Mouse (Mus musculus) right cerebral cortex, postnatal 4 days (tissue): ENCODE results near the gene Akt2.

Experiments used
- DNase-seq: peaks from one replicate; pipeline ENCODE4 v3.0.0-alpha.2; 2022

The Akt2 gene

DNA sequence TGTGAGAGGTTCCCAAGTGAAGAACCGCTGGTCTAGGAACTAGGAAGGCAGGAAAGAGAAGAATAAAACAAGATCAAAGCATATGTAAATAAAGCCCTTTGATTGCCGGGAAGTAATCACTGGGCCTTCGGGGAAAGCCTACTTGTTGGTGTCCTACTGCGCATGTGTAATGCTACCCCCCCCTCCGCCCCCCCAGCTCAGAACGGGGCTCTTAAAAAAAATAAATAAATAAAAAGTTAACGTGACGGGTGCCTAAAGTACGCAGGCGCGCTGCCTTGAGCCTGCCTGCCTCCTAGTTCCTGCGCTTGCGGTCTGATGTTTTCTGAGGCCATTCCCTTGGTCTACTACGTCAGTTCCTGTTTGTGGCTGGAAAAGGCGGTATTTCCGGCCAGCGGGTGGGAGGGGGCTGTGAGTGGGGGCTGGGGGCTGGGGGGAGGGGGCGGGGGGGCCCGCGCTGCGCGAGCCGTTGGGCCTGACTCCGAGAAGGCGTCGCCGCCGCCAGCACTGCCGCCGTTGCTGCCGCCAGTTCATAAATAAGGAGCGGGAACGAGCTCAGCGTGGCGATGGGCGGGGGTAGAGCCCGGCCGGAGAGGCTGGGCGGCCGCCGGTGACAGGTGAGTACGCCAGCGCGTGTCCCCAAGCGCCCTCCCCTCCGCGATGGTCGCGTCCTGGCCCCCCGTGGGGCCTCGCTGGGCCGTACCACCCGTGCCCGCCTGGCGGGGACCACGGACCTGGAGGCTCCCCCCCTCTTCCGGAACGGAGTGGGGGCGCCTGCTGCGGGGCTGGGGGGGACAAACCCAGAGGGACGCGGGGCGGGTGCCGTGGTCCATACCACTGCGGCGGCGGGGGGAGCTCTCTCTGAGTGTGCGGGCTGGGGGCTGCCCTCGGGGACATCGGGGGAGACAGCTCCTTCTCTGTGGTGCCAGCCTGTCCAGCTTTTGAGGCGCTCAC lies at the start of gene Akt2:
Gene Akt2, plus strand, starts transcription at position 287 of the 951 bp plus-strand sequence.
- DNase-seq, result peak; percentile 94

- DNase-seq, result no peak
Measured at GRCm38 (mm10) chr7:27541922-27542321, 49.4 kb upstream of the Akt2 start.

DNA sequence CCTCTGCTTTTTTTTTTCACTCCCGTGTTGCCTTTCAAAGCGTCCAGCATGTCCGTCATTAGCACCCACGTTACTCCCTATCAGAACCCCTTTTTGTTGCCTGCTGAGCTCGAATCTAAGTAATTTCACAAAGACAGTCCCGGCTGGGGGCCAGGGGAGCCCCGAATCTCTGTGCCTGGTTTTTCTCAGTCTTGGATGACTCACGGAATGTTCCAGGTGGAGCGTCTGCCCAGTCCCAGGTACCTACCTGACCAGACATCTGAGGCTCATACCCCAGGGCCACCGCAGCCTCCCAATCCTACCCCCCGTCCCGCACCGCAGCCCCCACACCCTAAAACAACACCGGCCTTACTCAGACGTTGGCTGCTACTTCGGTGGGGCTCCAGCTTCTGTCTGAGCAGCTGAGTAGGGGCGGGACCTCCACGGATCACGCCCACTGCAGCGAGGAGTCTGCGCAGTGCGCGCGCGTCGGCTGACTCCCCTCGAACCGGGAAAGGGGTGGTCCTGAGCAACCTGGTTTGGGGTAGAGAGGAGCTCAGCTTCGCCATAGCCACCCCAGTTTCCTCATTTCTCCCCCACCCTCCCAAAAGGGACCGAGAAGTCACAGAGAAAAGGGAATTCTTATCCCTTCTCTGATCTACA lies 48.8 kb upstream of the Akt2 start:
- peak; percentile 86 for DNase-seq

DNA sequence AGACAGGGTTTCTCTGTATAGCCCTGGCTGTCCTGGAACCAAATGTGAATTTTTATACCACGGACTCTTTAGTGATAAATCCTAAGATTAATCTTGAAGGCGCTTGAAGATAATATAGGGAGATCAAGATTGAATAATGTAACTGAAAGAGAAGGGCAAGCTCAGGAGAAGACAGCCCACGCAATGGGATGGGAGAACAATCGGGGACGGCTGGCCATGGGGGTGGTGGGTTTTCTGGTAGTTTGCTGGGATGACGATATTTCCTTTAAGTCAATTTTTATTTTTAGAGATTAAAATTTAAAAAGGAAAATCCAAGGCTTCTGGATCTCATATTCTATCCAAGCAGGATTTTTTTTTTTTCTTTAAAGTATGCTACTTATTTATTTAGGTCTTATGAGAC lies 48.3 kb upstream of the Akt2 start:
- DNase-seq, result no peak

- DNase-seq, result no peak
Measured at GRCm38 (mm10) chr7:27543851-27544250, 47.5 kb upstream of the Akt2 start.

DNA sequence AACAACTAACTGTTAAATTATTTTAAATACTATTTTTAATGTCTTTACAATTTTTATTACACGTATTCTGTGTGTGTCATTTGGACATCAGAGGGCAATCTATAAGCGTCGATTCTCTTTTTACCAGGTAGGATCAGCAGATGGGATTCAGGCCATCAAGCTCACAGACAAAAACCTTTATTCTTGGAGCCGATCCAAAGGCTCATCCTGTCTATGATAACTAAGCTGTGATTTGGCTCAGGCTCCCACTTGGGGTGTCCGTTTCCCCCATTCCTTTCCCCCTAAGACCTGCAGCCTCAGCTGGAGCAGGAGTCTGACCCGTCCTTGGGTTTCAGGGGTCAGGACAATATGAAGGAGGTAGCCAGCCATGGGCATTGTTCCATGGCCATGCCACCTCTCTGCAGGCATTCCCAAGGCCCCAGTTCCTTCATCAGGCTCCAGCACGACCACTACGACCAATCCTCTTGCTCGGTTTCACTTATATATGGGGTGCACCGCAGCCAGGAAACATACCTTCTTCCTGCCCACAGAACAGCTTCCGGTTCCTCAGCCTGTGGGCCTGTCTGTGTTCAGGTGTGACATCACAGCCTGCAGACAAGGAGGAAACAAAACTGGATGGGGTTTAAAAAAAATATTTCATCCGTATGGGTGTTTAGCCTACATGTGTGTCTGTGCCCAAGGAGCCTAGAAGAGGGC lies 46.5 kb upstream of the Akt2 start:
- DNase-seq, result no peak

- no peak for DNase-seq
Measured at GRCm38 (mm10) chr7:27549597-27549996, 41.8 kb upstream of the Akt2 start.

- no peak for DNase-seq
Measured at GRCm38 (mm10) chr7:27552070-27552469, 39.3 kb upstream of the Akt2 start.

DNA sequence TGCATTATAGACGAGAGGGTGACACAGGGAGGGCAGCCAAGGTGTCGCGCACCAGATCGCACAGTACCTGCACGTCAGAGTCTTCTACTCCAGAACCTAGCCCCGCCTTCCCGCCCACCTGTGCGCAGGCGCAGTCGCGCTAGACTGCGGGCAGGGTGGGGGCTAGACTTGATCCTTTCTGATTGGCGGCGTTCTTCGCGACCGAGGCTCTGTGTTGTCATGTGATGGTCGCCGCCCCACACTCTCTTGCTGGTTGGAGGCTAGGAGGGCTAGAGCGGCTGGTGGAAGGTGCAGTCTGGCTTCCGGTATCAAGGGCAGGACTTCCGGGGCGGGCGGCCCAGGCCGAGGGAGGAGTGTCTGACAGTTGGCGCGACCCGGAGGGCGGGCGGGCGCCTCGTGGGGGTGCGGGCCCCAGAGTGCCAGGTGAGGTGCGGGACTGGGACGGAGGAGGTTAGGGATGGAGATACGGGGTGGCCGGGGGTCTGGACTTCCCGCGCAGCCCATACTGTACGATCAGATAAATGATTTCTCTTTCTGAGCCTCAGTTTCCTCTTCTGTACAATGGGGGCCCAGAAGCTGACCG lies 38.3 kb upstream of the Akt2 start, which contains the start of the genes Pld3 and 2310022A10Rik:
Gene Pld3, minus strand, starts transcription at position 288 of the 583 bp plus-strand sequence.
Gene 2310022A10Rik, plus strand, starts transcription at position 303 of the 583 bp plus-strand sequence.
- DNase-seq, result peak; percentile 92

GRCm38 (mm10) chr7:27560291-27560887 lies 31.0 kb upstream of the Akt2 start:
- no peak for DNase-seq

DNA sequence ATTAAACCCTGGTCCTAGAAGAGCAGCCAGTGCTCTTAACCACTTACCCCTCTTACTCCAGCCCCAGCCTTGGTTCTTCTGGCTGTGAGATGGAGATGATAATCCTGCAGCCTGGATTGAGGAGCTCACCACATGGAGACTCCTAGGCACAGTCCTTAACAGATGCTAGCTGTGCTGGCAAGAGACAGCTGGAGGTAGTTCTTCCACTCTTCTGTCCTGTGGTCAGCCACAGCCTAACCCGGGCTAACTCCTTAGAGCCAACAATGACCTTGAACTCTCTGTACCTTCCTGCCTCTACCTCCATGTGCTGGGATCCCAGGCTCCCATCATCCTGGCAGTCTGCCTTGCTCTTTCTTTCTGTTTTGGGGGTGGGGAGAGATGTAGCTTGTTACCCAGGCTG lies 30.4 kb upstream of the Akt2 start:
- no peak for DNase-seq

GRCm38 (mm10) chr7:27569580-27570224 lies 21.6 kb upstream of the Akt2 start:
- DNase-seq, result no peak

DNA sequence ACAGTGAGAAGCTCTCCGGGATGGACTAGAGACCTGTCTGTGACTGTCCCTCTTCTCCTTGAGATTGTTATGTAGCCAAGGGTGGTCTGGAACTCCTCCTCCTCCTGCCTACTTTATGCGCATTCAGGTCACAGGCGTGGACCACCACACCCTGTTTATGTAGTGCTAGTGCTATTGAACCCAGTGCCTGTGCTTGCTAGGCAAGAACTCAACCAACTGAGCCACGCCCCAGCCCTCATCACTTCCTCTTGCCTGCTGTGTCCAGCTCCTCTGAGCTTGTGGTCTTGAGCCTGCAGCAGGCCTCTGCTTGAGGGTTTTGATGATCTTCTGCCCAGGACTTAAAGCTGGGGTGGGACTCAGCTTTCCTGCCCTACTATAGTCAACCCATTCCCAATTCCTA lies 19.2 kb upstream of the Akt2 start:
- no peak for DNase-seq

DNA sequence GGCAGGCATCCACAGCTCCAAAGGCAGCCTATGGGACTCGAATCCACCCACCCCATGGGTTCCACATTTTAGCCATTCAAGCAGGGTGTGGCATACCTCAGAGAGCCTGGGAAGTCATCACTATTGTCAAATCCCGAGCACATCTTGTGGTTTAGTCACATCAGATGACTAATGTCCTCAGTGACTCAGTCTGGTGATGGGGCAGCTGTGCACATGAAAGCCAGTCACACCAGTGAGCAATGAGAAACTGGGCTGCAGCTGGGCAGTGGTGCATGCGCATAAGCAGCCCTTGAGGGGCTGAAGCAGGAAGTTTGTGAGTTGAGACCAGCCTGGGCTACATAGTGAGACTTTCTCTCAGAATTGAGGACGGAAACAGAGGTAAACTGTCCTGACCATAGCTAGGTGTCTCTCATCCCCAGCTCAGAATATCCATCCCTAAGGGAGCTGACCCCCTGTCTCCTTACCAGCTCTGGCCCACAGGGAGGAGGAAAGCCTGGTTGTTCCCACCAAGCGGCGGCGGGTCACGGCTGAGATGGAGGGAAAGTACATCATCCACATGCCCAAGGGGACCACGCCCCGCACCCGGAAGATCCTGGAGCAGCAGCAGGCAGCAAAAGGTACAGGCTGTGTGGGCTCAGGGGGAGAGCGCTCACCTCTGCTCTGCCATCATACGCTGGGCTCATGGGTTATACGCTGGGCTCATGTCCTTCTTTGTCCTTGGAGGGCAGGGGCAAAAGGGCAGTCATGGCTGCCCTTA lies 17.1 kb upstream of the Akt2 start:
- DNase-seq, result no peak

DNA sequence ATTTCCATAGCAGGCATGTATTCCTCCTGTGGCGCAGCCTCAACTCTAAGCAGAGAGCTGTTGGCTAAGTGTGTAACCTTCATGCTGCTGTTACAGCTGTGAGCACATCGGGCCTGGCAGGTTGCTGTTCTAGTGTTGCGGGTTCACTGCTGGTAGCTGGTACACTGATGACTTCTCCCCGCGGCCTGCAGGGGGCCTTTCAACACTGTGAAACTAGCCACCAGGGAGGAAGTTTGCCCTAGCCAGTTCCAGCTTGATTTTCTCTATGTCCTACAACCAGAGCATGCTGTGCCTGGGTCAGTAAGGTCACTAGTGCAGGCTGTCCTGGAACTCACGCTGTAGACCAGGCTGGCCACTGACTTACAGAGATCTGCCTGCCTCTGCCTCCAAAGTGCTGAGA lies 14.4 kb upstream of the Akt2 start:
- DNase-seq, result peak; percentile 32

DNA sequence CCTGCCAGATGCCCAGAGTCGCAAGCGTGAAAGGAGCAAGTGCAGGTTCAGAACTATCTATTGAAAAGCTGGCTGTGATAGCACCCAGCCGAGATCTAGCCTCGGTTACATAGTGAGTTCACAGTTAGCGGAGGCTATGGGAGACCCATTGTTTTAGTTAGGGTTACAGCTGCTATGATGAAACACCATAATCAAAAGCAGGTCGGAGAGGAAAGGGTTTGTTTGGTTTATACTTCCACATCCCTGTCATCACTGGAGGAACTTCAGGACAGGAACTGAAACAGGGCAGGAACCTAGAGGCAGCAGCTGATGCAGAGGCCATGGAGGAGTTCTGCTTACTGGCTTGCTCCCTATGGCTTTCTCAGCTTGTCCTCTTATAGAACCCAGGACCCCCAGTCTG lies 13.8 kb upstream of the Akt2 start:
- DNase-seq, result no peak

DNA sequence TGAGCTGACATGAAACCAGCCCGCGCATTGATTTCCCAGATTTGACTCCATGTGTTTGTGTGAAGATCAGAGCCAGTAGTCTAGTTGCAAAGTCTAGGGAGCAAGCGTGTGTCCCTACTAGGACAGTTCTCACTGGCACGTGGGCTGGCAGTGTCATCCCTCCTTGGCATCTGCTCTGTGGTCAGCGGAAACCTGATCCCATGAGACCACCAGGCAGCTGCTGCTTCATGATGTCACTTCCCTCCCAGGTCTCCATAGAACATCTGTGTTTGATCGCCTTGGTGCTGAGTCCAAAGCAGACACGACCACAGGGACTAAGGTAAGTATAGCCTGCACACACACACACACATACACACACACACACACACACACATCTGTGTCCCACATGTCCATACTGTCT lies 12.9 kb upstream of the Akt2 start:
- DNase-seq, result no peak

DNA sequence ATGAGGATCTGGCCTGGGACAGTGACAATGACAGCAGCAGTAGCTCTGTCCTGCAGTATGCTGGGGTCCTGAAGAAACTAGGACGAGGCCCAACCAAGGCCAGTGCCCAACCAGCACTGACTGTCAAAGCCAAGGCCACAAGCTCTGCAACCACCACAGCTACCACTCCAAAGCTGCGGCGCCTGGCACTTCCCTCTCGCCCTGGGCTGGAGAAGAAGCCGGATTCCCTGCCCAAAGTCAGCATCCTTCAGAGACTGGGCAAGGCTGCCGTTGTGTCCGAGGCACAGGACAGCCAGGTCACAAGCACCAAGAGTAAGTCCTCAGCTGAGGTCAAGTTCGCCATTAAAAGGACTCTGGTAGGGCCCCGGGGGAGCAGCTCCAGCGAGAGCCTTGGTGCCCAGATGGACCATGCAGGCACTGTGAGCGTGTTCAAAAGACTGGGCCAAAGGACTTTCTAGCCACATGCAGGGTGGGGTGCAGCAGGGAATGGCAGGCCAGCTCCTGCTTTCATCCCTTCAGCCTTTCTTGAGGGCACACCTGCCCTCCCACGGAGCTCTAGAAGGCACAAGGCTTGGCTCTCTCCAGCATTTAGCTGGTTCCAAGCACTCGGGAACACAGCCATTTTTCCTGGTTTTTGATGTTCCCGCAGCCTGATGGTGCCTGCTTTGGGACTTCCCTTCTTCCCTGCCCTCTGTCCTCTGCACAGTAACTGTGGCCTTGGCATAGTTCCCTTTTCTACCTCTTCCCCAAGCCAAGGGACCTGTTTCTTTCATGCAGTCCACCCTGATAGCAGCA lies 10.8 kb upstream of the Akt2 start:
- no peak for DNase-seq

DNA sequence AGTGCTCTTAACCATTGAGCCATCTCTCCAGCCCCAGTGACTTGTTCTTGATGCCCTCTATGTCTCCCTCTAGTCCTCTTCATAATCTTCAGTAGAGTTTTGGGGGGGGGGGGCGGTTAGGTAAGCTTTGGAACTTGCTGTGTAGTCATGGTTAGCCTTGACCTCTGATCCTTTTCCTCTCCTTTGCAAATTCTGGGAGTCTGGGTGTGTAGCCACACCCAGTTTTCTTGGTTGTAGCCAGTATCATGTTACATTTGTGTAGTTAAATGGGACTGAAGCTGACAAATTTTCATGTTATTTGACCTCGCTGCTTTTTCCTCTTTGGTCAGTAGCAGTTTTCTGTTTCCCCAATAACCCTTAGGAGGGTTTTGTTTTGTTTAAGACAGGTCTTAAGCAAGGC lies 4.5 kb upstream of the Akt2 start:
- DNase-seq, result no peak

DNA sequence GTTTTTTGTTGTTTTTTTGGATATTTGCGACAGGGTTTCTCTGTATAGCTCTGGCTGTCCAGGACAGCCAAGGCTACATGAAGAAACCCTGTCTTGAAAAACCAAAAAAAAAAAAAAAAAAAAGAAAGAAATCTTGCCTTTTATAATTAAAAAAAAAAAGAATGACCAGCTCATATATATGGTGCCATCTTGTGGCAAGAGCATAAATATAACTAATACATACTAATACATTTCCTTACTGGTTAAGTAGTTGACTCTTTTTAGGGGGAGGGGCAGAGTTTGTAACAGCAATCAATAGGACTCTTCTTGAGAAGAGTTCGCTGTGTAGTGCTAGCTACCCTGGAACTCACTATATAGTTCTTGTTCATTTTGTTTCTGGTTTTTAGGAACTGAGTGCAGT lies 3.6 kb upstream of the Akt2 start:
- no peak for DNase-seq

- no peak for DNase-seq
Measured at GRCm38 (mm10) chr7:27590088-27590487, 1.3 kb upstream of the Akt2 start.
